Mouse (Mus musculus): ENCODE measurements around the gene Hyls1.
"Not testable (repeated sequence)": the region's sequence is repeated elsewhere in the genome, so short reads cannot be mapped to it uniquely, and the experiment has no call there.

Gene Hyls1

DNA sequence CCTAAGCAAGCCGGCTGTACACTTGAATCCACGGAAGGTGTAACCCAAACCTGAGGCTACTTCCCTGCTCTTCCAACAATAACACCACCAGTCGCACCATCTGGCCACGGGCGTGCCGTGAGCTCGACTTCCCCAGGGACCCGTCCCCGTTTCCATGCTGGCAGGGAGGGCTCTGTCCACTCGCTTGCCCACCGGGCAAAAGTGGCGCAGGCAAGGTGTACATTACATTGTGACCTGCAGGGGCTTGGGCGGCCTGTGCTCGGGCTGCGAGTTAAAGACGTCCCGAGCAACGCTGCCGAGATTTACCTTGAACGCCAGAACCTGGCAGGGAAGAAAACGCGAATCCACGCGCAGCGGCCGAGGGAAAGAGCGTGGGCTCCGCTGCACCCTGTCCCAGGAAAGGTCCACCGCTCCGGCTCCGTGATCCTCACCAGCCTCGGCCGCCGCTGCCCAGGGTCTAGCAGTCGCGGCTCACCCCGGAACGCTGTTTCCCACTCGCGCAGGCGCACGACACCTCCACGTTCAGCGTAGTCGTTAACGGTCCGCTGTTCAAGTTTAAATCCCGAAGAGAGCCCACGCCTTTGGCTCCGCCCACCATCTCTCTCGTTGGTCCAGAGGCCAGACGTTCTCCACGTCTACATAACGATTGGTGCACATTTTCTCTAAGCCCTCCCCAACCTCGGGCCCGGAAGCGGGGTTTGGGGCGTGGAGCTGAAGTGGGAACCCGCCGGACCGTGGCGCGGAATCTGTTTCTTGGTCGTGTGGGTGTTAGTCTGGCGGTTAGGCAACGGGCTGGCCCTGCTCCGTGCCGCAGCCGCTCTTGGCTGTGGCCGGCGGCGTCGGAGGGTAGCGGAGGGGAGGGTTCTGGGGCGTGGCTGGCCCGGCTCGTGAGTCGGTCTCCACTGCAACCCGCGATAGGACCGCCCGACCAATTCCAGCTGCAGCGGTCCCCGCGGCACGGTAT, at the start of gene Hyls1, which contains the start of gene Pate2:
Hyls1 (minus strand) TSS at position 828 of the 964 bp plus-strand sequence.
Pate2 (plus strand) TSS at position 714 of the 964 bp plus-strand sequence.
- peak; percentile 97 for DNase-seq (ENCODE audit: low read depth, low spot score)

DNA sequence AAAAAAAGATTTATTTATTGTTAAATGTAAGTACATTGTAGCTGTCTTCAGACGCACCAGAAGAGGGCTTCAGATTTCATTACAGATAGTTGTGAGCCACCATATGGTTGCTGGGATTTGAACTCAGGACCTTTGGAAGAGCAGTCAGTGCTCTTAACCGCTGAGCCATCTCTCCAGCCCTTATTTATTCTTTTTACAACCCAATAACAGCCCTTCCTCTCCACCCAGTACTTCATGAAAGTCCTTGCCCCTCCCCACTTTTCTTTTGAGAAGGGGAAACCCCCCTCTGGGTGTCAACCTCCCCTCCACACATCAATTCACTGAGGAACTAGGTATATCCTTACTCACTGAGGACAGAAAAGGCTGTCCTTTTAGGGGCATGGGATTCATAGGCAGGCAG, 46.6 kb upstream of the Hyls1 start:
- not testable (repeated sequence) for DNase-seq (ENCODE audit: low read depth, low spot score)

DNA sequence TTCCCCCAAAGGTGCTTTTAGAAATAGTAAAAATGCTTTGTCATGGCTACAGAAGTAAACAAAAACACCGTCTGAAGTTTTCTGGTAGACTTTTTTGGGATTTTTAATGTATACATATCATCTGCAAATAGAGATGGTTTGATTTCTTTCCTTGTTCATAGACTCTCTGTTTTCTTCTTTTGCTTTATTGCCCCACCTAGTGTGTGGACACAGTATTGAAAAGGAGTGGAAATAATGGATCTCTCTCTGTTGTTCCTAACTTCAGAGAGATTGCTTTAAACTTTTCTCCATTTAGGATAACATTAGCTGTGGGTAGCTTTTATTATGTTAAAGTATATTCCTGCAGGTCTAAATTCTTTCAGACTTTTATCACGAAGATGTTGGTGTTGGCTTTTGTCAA, 43.8 kb upstream of the Hyls1 start:
- no peak for DNase-seq (ENCODE audit: low read depth, low spot score)

DNA sequence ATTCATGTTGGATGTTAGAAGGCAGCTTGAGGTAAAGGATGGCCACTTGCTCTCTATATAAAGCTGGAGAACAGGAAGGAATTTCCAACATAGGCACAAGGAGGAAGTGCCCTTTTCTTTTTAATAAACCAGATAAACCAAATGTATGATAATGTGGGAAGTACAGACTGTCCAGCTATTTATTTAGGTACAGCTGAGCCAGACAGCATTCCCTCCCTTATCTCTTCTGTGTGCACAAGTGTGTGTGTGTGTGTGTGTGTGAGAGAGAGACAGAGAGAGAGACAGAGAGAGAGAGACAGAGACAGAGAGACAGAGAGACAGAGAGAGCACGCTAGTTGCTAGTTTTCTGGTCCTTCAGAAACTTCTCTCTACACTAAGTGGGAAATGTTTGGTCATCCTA, 41.6 kb upstream of the Hyls1 start, which contains the start of gene Pate4:
Pate4 (minus strand) TSS at position 101 of the 400 bp plus-strand sequence.
- DNase-seq (ENCODE audit: low read depth, low spot score), result no peak

DNA sequence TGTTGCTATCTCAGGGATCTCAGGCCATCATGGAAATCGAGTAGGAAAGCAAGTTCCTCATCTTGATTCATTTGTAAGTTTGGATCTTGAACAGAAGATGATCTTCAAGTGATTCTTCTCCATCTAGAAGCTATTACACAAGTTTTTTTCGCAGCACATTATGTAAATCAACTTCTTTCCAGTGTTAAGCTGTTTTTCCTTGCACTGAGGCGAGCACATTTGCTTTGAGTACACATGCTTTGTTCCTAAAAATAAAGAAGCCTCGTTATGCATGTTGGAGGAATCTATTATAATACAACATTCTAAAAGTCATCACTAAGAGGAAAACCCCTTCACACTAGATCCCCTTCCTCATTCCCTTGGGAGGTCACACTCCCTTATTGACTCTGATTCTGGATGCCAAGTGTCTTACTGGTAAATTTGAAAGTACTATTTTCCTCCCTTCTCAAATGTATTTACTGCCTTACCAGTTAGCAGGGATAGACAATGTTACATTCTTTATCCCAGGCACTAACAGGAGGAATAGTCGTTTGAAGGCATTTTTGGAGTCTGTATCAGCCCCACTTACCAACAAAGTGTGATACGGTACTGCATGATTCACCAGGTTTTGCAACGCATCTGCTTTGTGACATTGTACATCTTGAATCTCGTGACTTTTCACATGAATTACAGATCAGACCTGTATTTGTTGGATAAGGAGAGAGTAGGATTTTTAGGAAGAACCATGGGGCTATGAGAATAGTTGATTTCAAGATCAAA, 37.6 kb upstream of the Hyls1 start:
- no peak for DNase-seq (ENCODE audit: low read depth, low spot score)

DNA sequence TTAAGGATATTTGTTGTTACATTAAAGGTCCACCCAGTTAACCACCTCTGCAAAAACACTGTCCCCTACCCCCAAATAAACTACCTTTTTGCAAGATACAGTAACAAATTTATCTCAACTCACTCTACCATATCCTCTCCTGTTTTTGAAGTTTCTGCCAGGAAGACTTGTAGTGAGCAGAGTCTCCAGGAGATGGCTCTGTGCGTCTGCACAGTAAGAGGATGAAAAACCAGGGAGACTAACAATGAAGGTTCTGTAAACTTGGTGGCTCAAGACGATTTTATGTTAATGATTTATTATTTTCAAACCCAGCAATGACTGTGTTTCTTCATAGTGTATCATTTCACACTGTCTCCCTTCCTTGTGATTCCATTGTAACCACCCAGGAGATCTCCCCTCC, 22.7 kb upstream of the Hyls1 start:
- DNase-seq (ENCODE audit: low read depth, low spot score), result no peak

DNA sequence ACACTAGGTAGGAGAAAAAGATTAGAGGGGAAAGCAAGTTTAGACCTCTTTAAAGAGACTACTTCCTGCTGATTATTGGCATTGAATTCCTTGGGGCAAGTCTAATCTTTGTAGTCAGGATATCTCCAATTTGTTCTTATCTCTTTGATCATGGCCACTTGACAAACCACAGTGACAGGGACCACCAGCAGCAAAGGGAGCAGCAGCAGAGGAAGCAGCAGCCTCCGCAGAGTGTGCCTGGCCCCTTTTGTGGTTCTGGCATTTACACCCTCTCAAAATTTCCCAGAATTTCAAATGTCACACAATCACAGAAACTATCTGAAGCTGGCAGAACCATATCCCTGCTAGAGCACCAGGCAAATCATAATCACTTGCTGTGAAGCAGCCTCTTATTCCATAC, 17.5 kb upstream of the Hyls1 start:
- DNase-seq (ENCODE audit: low read depth, low spot score), result no peak

DNA sequence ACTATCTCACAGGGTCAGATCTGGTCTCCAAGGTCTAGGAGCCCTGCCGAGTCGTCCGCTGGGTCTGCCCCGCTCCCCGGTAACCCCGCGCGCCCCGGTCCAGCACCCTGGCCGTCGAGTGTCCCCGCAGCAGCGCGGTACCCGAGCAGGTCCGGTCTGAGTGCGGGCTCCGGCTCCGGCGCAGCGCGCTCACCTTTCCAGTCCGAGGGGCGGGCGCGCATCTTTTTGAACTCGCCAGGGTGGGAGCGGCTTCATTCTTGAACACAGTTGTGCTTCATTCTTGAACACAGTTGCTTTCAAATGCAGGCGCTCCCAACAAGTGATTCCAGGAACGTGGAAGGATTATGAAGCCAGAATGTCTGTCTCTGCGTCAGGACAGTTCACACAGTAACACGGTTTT, 4.2 kb upstream of the Hyls1 start:
- no peak for DNase-seq (ENCODE audit: low read depth, low spot score)

DNA sequence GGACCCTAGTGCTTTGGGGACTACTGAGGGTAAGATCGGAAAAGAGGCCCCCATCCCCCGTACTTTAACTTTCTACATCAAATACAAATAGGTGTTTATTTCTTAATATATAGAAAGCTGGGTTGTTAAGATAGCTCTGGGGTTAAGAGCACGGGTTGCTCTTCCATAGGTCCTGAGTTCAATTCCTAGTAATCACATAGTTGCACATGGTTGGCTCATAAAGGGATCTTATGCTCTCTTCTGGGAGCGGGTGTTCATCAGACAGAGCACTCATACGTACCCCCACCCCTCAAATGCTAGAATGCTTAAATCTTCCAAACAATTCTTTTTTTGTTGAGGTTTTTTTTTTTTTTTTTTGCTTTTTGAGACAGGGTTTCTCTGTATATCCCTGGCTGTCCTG, 465 bp upstream of the Hyls1 start:
- DNase-seq (ENCODE audit: low read depth, low spot score), result no peak

DNA sequence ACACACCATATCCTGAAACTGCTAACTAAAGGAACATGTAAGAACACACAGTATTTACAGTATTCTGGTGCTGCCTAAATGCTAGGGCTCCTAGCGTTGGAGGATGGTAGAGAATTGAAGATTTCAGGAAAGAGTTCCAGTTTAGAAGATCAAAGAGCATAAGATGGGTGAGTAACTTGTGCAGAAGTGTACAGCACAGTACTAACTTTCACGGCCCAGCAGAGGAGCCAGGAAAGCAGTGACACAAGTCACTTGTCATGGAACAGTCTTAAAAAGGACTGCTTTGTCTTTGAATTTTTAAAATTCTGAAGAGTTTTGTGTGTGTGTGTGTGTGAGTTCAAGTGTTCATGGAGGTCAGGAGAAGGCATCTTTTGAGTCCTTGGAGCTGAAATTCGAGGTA, 2.2 kb downstream of the Hyls1 start:
- DNase-seq (ENCODE audit: low read depth, low spot score), result no peak

DNA sequence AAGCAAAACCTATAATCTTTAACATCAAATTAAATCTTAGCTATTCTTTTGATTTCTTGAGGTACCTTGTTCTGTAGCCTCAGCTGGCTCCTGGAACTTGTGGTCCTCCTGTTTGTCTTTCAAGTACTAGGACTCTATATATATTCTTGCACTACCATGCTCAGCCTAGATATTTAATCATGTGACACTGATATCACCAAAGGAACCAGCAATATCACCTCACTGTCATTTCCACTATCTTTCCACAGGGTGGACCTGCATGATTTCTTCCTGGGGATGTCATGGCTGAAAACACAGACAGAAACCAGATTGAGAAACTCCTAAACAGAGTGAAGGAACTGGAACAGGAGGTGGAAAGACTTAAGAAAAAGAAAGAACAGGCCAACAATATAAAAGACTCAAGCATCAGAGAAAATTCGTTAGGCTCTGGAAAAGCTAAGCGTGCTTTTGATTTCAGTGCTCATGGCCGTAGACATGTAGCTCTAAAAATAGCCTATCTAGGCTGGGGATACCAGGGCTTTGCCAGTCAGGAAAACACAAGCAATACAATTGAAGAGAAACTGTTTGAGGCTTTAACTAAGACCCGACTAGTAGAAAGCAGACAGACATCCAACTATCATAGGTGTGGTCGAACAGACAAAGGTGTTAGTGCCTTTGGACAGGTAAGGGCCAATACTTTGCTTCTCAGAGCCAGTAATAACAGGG, 5.5 kb downstream of the Hyls1 start:
- DNase-seq (ENCODE audit: low read depth, low spot score), result no peak

DNA sequence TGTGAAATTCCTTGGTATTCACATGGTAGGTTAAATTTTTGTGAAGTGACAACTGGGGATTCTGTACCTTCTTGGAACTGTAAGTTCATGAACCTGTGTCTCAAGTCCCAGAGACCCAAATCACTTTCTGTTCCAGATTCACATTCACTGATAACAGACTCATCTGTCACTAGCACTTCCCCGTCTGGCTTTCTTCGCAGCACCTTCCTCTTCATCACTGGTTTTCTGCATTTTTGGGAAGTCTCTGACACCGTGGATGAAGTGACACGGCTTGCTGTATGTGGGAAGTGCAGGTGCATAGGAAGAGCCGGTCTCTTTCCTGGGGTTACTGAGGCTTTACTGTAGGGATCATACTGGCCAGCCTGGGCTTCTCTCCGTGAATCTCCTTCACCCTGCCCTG, 8.6 kb downstream of the Hyls1 start:
- no peak for DNase-seq (ENCODE audit: low read depth, low spot score)

DNA sequence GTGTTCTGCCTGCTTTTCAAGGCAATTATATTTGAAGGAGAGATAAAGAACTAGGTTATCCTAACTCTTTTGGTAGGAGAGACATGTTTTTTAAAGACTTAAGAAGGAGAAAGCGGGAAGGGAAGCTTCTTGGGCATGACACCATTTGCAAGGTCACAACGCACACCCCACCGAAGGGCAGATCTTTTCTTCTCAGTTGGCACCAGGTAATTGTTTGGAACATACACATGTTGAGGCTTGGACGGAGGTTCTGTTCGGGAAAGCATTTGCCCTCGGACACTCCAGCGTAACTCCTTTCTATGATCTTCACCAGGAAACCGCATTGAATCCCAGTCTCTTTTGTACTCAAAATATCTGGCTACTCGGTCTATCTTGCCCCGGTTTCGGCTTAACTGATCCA, 9.1 kb downstream of the Hyls1 start:
- DNase-seq (ENCODE audit: low read depth, low spot score), result no peak

DNA sequence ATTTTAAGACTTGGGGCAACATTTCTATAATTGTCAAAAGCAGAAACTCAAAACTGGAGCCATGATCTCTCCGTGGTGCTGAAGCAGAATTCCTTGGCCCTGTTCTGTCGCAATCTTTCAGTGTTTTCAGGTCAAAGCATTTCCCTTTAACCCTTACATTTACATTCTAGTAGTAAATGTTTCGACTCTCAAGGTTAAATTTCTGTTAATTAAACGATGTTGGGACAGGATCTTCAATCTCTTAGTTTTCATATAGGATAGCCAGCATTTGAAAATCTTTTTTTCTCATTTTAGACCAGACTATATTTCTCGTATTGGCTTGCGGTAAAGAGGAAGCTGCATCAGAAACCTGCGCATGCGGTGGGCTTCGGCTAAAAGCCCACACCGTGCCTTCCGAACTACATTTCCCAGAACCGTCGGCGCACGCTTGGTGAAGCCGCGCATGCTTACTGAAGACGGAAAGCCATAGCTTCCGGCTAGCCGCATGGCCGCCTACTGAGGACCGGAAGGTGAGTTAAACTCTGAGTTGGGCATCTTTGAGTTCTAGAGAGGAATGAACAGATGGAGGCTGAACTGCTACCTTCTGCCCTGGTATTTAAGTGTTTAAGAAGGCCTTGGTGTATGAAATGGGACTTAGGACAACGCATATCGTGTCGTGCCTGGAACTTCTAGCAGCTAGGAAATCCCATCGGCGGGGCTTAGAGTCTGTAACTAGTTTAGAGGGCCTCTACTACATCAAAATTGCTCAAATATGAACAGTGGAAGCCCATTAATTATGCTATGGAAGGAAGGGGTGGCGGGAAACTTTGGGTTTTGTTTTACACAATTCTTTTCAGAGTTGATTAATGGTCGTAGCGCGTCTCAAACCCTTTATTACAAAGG, 10.9 kb downstream of the Hyls1 start:
- peak; percentile 87 for DNase-seq (ENCODE audit: low read depth, low spot score)

DNA sequence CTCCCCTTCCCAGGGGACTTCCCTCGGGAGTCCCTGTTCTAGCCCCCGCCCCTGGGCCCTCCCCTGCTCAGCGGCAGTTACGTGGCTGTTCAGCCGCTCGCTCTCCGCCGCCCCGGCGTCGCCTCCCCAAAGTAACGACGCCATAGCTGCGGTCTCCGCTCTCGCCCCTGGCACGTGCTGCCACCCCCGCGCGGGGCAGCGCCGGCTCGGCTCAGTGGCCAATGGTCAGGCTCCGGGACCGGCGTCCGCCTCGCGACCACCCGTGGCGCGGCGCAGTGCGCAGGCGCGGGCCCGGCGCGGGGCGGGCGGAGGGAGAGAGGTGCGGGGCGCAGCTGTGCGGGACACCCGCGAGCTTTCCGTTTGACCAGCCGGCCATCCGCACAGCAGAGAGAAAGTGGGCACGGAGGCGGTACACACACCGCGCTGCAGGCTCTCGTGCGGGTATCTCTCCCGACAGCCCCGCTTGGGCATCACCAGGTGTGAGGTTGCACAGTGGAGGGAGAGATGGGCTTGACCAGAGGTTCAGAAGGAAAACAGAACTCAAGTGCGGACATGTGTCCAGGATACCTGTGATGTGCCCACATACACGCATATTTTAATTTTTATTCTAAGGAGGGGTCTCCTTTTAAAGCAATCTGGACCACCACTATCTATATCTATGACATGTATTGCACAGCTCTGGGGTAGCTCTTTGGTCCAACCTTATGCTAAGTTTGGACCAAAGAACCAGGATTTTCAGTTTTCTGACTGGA, 11.8 kb downstream of the Hyls1 start, which contains the start of the genes Ddx25 and Pus3:
Ddx25 (minus strand) TSS at position 272 of the 752 bp plus-strand sequence.
Pus3 (plus strand) TSS at position 339 of the 752 bp plus-strand sequence.
- peak; percentile 56 for DNase-seq (ENCODE audit: low read depth, low spot score)

DNA sequence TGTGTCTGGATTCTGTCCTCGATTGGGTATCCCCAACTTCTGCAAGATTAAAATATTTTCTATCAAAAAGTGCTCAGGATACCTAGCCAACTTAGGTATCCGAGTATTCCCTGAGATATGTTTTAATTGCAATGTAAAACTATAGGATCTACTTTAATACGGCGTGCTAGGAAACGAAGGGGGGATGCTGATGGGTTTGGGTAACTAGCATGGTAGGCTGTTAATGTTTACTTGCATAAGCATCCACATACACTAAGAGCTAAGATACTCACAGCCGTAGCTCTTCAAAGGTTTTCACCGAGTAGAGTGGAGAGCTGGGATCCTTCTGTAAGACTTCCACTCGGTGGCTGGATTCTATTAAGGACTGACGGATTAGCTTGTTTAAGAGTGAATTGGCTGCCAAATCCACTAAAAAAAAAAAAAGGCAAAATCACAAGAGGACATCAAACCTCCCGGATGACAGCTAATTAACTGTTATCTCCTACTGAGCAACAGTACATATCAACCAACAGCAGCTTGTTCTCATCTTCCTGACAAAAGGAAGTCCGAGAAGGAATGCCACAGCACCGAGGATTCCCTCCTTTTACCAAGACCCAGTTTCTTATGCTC, 13.6 kb downstream of the Hyls1 start:
- DNase-seq (ENCODE audit: low read depth, low spot score), result no peak

DNA sequence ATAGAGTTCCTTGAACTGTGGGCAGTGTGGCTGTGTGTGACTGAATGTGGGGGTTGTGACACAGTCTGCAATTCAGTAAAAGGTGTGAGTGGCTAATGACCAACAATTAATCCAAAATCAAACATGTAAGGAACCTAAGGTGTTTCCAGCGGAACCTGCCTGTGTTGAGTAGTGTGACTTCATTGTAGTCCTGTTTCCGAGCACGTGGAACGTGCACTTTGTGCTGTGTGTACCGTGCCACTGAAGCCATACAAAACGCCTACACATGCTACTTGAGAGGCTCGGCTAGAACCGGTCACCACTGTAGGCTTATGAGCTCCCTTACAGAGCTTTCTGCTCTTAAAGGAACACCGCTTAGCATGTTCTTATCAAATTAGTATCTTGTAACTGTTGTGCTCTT, 21.7 kb downstream of the Hyls1 start:
- no peak for DNase-seq (ENCODE audit: low read depth, low spot score)

DNA sequence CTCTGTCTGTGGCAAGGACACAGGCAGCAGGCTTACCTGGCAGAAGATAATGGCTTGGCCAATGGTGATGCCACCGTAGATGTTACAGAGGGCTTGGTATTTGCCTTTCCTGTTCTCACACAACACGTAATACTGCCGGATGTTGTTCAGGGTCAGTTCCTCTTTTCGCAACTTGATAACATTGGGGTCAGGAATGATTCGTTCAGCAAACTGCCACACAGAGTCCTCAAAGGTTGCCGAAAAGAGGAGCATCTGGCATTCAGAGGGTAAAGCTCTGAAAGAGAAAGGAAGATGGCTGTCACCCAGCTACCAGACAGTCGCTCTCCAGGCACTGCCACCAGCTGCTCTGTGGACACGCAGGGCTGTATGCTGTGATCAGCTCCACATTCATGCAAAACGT, 23.5 kb downstream of the Hyls1 start:
- no peak for DNase-seq (ENCODE audit: low read depth, low spot score)

DNA sequence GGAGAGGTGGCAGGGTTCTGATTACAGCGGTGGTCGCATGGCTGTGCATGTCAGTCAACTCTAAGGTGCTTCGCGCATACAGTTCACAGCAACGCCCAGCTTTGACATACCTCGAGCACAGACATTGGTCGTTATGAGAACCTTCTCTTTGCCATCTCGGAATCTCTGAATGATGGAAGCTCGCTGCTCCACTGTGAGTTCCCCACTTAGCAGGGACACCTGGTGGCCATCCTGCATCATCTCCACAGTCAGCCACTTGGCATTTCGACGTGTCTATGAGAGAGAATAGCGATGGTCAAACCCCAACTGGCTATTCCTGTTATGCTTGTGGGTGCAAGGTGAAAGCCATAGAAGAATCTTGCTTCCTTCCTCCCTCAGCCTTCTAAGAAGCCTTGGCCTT, 24.5 kb downstream of the Hyls1 start:
- no peak for DNase-seq (ENCODE audit: low read depth, low spot score)

DNA sequence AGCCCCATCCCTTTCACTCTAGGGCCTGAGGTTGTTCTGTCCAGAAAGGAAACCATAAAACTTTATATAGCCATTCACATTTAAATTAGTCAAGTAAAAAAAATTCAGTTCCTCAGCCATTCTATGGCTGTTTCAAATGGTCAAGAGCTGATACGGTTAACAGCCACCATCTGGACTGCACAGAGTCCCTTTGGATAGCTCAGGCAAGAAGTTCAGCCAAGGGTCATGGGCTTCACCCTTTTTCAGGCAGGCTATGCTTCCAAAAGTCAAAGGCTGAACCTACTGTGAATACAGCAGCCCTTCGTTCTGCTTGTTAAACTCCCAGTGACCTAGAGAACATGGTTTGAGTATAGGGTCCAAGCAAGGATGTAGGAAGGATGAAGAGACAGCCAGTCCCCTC, 25.5 kb downstream of the Hyls1 start:
- DNase-seq (ENCODE audit: low read depth, low spot score), result no peak
